Mouse (Mus musculus): ENCODE measurements around the gene Trp53tg5. TPM values are rescaled to one million over a fixed set of nuclear protein-coding genes. Genes with fewer than 3 reads are reported as not detected.

The Trp53tg5 gene
- polyA plus RNA-seq, 1 experiment from 2014 or later = not detected

- no peak overlapping the region for H3K27ac ChIP-seq
- H3K27me3 ChIP-seq (ENCODE audit: insufficient read depth, poor library complexity, severe bottlenecking) = no peaks in the 10 kb centered on the region
- peaks cover 15% of the 10 kb centered on the region for H3K4me1 ChIP-seq
- no peak for DNase-seq (ENCODE audit: low spot score)
- H3K4me3 ChIP-seq = no peak overlapping the region
- 84% methylated on average over 7 of the region's 7 CpGs for WGBS
- H3K36me3 ChIP-seq = peaks cover 22% of the 10 kb centered on the region; the same call in 1 of the 2 replicates
- no peaks in the 10 kb centered on the region for H3K9me3 ChIP-seq
Observed at GRCm38 (mm10) chr2:164421306-164421705, 52.2 kb downstream of the Trp53tg5 start.

Other genes starting within 250 kb of the Trp53tg5 start
- not detected in 2 replicates for gene Svs2, start 235.3 kb downstream of the Trp53tg5 start, polyA plus RNA-seq (2016; fragmentation: Nextera tagmentation; extraction: Ambion mirVana)
- not detected in 2 replicates for gene Svs3b, start 217.1 kb downstream of the Trp53tg5 start, polyA plus RNA-seq (2016; fragmentation: Nextera tagmentation; extraction: Ambion mirVana)
- gene Svs4, start 195.3 kb downstream of the Trp53tg5 start, polyA plus RNA-seq (2016; fragmentation: Nextera tagmentation; extraction: Ambion mirVana) = not detected in 2 replicates
- not detected in 2 replicates for gene Svs3a, start 184.5 kb downstream of the Trp53tg5 start, polyA plus RNA-seq (2016; fragmentation: Nextera tagmentation; extraction: Ambion mirVana)
- not detected in 2 replicates for gene Svs6, start 157.0 kb downstream of the Trp53tg5 start, polyA plus RNA-seq (2016; fragmentation: Nextera tagmentation; extraction: Ambion mirVana)
- not detected in 2 replicates for gene Svs5, start 141.0 kb downstream of the Trp53tg5 start, polyA plus RNA-seq (2016; fragmentation: Nextera tagmentation; extraction: Ambion mirVana)
- gene Slpi, start 84.6 kb downstream of the Trp53tg5 start, polyA plus RNA-seq (2016; fragmentation: Nextera tagmentation; extraction: Ambion mirVana) = 0.92 TPM in 1 of 2 replicates, not detected in the other
- gene Rbpjl, start 70.6 kb downstream of the Trp53tg5 start, polyA plus RNA-seq (2016; fragmentation: Nextera tagmentation; extraction: Ambion mirVana) = 0.02 and 0.08 TPM in 2 replicates
- gene Matn4, start 68.6 kb downstream of the Trp53tg5 start, polyA plus RNA-seq (2016; fragmentation: Nextera tagmentation; extraction: Ambion mirVana) = 0.76 and 1.2 TPM in 2 replicates
- 37.3 and 37.8 TPM in 2 replicates for gene Sdc4, start 29.8 kb downstream of the Trp53tg5 start, polyA plus RNA-seq (2016; fragmentation: Nextera tagmentation; extraction: Ambion mirVana)
- gene Sys1, start 16.8 kb downstream of the Trp53tg5 start, polyA plus RNA-seq (2016; fragmentation: Nextera tagmentation; extraction: Ambion mirVana) = 41.2 and 52.5 TPM in 2 replicates
- 10.3 and 11.7 TPM in 2 replicates for gene Gm20458, start 12.8 kb downstream of the Trp53tg5 start, polyA plus RNA-seq (2016; fragmentation: Nextera tagmentation; extraction: Ambion mirVana)
- 7.4 and 16.5 TPM in 2 replicates for gene Dbndd2, start 12.4 kb upstream of the Trp53tg5 start, polyA plus RNA-seq (2016; fragmentation: Nextera tagmentation; extraction: Ambion mirVana)
- gene Pigt, start 23.8 kb upstream of the Trp53tg5 start, polyA plus RNA-seq (2016; fragmentation: Nextera tagmentation; extraction: Ambion mirVana) = 51.0 and 59.1 TPM in 2 replicates
- 11.1 and 28.0 TPM in 2 replicates for gene Wfdc2, start 88.7 kb upstream of the Trp53tg5 start, polyA plus RNA-seq (2016; fragmentation: Nextera tagmentation; extraction: Ambion mirVana)
- gene Spint3, start 99.7 kb upstream of the Trp53tg5 start, polyA plus RNA-seq (2016; fragmentation: Nextera tagmentation; extraction: Ambion mirVana) = not detected in 2 replicates
- not detected in 2 replicates for gene Wfdc6a, start 111.7 kb upstream of the Trp53tg5 start, polyA plus RNA-seq (2016; fragmentation: Nextera tagmentation; extraction: Ambion mirVana)
- not detected in 2 replicates for gene Eppin, start 119.9 kb upstream of the Trp53tg5 start, polyA plus RNA-seq (2016; fragmentation: Nextera tagmentation; extraction: Ambion mirVana)
- not detected in 2 replicates for gene Wfdc6b, start 139.8 kb upstream of the Trp53tg5 start, polyA plus RNA-seq (2016; fragmentation: Nextera tagmentation; extraction: Ambion mirVana)
- gene Wfdc8, start 139.9 kb upstream of the Trp53tg5 start, polyA plus RNA-seq (2016; fragmentation: Nextera tagmentation; extraction: Ambion mirVana) = not detected in 2 replicates
- not detected in 2 replicates for gene Wfdc16, start 165.1 kb upstream of the Trp53tg5 start, polyA plus RNA-seq (2016; fragmentation: Nextera tagmentation; extraction: Ambion mirVana)
- gene Wfdc10, start 182.3 kb upstream of the Trp53tg5 start, polyA plus RNA-seq (2016; fragmentation: Nextera tagmentation; extraction: Ambion mirVana) = not detected in 2 replicates
- not detected in 2 replicates for gene Wfdc9, start 182.9 kb upstream of the Trp53tg5 start, polyA plus RNA-seq (2016; fragmentation: Nextera tagmentation; extraction: Ambion mirVana)
- not detected in 2 replicates for gene Wfdc11, start 200.4 kb upstream of the Trp53tg5 start, polyA plus RNA-seq (2016; fragmentation: Nextera tagmentation; extraction: Ambion mirVana)
- gene Wfdc13, start 211.4 kb upstream of the Trp53tg5 start, polyA plus RNA-seq (2016; fragmentation: Nextera tagmentation; extraction: Ambion mirVana) = not detected in 2 replicates
- not detected in 2 replicates for gene Spint4, start 224.8 kb upstream of the Trp53tg5 start, polyA plus RNA-seq (2016; fragmentation: Nextera tagmentation; extraction: Ambion mirVana)
- not detected in 2 replicates for gene Spint5, start 241.6 kb upstream of the Trp53tg5 start, polyA plus RNA-seq (2016; fragmentation: Nextera tagmentation; extraction: Ambion mirVana)